Mouse (Mus musculus) MEL (cell line): ENCODE data around the gene Adcy10. TPM values are rescaled to one million over a fixed set of nuclear protein-coding genes. Genes with fewer than 3 reads are reported as not detected.

Source experiments
- DNase-seq: peaks from one replicate; pipeline ENCODE4 v3.0.0; 2011; ENCODE audit warnings: low read depth, low spot score
- H3K27ac ChIP-seq: 2 replicates; pipeline ENCODE4 v1.5.1; 2012; ENCODE audit warnings: low read depth, mild to moderate bottlenecking, control low read depth, low read length, moderate library complexity; ENCODE audit not compliant: control insufficient read depth
- H3K27me3 ChIP-seq, 2 experiments: fragments of 150-350 bp in 1 of 2; sonication (generic) in 1 of 2; 2 replicates each; pipeline ENCODE4 v1.6.1; 2012; ENCODE audit warnings: low read length in 2 of 2, mild to moderate bottlenecking in 2 of 2, improper control_type of control experiment in 1 of 2, moderate library complexity in 1 of 2; ENCODE audit not compliant: insufficient read depth in 2 of 2, control insufficient read depth in 1 of 2
- H3K36me3 ChIP-seq, 2 experiments: 2 replicates each; pipeline ENCODE4 v1.6.1; 2012 to 2014; ENCODE audit warnings: low read length in 2 of 2, improper control_type of control experiment in 1 of 2, inconsistent platforms in 1 of 2, mild to moderate bottlenecking in 1 of 2; ENCODE audit not compliant: insufficient read depth in 2 of 2, control insufficient read depth in 1 of 2
- H3K4me1 ChIP-seq, 2 experiments: fragments of 150-350 bp in 1 of 2; sonication (generic) in 1 of 2; 2 replicates each; pipeline ENCODE4 v1.6.1; 2012; ENCODE audit warnings: low read length in 2 of 2, improper control_type of control experiment in 1 of 2, mild to moderate bottlenecking in 1 of 2; ENCODE audit not compliant: insufficient read depth in 2 of 2, control insufficient read depth in 1 of 2
- H3K4me3 ChIP-seq, 2 experiments: fragments of 150-350 bp in 1 of 2; sonication (generic) in 1 of 2; 2 replicates each; pipeline ENCODE4 v1.5.1; 2012; ENCODE audit warnings: low read depth in 2 of 2, low read length in 2 of 2, mild to moderate bottlenecking in 2 of 2, moderate library complexity in 2 of 2, control low read depth in 1 of 2, improper control_type of control experiment in 1 of 2; ENCODE audit not compliant: control insufficient read depth in 1 of 2, insufficient read depth in 1 of 2
- H3K79me2 ChIP-seq: 2 replicates; pipeline ENCODE4 v1.6.1; 2012; ENCODE audit warnings: mild to moderate bottlenecking, low read length, moderate library complexity; ENCODE audit not compliant: control insufficient read depth, poor library complexity, insufficient read depth
- H3K9ac ChIP-seq: 2 replicates; pipeline ENCODE4 v1.6.1; 2012; ENCODE audit warnings: low read depth, mild to moderate bottlenecking, control low read depth, low read length, moderate library complexity; ENCODE audit not compliant: control insufficient read depth, poor library complexity, severe bottlenecking
- H3K9me3 ChIP-seq: fragments of 150-350 bp; sonication (generic); replicated peaks from 2 replicates; pipeline ENCODE4 v1.6.1; 2012; ENCODE audit warnings: mild to moderate bottlenecking, low read length, improper control_type of control experiment, moderate library complexity; ENCODE audit not compliant: insufficient read depth
- CHD1 ChIP-seq: IDR thresholded peaks from 2 replicates; pipeline ENCODE4 v1.6.1; 2012; ENCODE audit warnings: low read depth, mild to moderate bottlenecking, inconsistent platforms, low read length, improper control_type of control experiment
- E2F4 ChIP-seq: IDR thresholded peaks from 2 replicates; pipeline ENCODE4 v1.6.1; 2011; ENCODE audit warnings: low read depth, low read length, improper control_type of control experiment, borderline replicate concordance
- ELF1 ChIP-seq: IDR thresholded peaks from 2 replicates; pipeline ENCODE4 v1.6.1; 2014; ENCODE audit warnings: low read depth, mild to moderate bottlenecking, inconsistent platforms, low read length, improper control_type of control experiment, moderate library complexity
- EP300 ChIP-seq, 2 experiments: IDR thresholded peaks; 2 replicates each; pipeline ENCODE4 v1.6.1; 2011; ENCODE audit warnings: improper control_type of control experiment in 2 of 2, low read length in 2 of 2, low read depth in 1 of 2, mild to moderate bottlenecking in 1 of 2
- ETS1 ChIP-seq: IDR thresholded peaks from 2 replicates; pipeline ENCODE4 v1.6.1; 2012; ENCODE audit warnings: low read depth, mild to moderate bottlenecking, inconsistent platforms, low read length, improper control_type of control experiment, moderate library complexity
- GABPA ChIP-seq: IDR thresholded peaks from 2 replicates; pipeline ENCODE4 v1.6.1; 2012; ENCODE audit warnings: low read depth, mild to moderate bottlenecking, inconsistent platforms, low read length, improper control_type of control experiment, moderate library complexity
- GATA1 ChIP-seq: IDR thresholded peaks from 2 replicates; pipeline ENCODE4 v1.6.1; 2011; ENCODE audit warnings: low read depth, low read length, improper control_type of control experiment
- JUND ChIP-seq: IDR thresholded peaks from 2 replicates; pipeline ENCODE4 v1.6.1; 2011; ENCODE audit warnings: low read depth, mild to moderate bottlenecking, improper control_type of control experiment, low read length
- KAT2A ChIP-seq: conservative IDR thresholded peaks from 2 replicates; pipeline ENCODE4 v1.6.1; 2012; ENCODE audit warnings: low read depth, low read length, improper control_type of control experiment, inconsistent platforms
- MAFK ChIP-seq: IDR thresholded peaks from 2 replicates; pipeline ENCODE4 v1.6.1; 2011; ENCODE audit warnings: low read depth, mild to moderate bottlenecking, low read length, improper control_type of control experiment, borderline replicate concordance
- MAX ChIP-seq: IDR thresholded peaks from 2 replicates; pipeline ENCODE4 v1.6.1; 2011; ENCODE audit warnings: low read length, improper control_type of control experiment
- MAZ ChIP-seq: IDR thresholded peaks from 2 replicates; pipeline ENCODE4 v1.6.1; 2012; ENCODE audit warnings: low read depth, mild to moderate bottlenecking, inconsistent platforms, low read length, improper control_type of control experiment
- MXI1 ChIP-seq: IDR thresholded peaks from 2 replicates; pipeline ENCODE4 v1.6.1; 2011; ENCODE audit warnings: mild to moderate bottlenecking, low read depth, low read length, improper control_type of control experiment
- MYB ChIP-seq: IDR thresholded peaks from 2 replicates; pipeline ENCODE4 v1.6.1; 2011; ENCODE audit warnings: mild to moderate bottlenecking, low read depth, low read length, improper control_type of control experiment
- MYC ChIP-seq: IDR thresholded peaks from 2 replicates; pipeline ENCODE4 v1.6.1; 2011; ENCODE audit warnings: low read depth, mild to moderate bottlenecking, low read length, improper control_type of control experiment, moderate library complexity
- POLR2A ChIP-seq, 2 experiments: IDR thresholded peaks; 2 replicates each; pipeline ENCODE4 v1.6.1; 2011 to 2012; ENCODE audit warnings: low read length in 2 of 2, mild to moderate bottlenecking in 2 of 2, control low read depth in 1 of 2, improper control_type of control experiment in 1 of 2, low read depth in 1 of 2, moderate library complexity in 1 of 2; ENCODE audit not compliant: control insufficient read depth in 1 of 2, insufficient read depth in 1 of 2, poor library complexity in 1 of 2
- POLR2AphosphoS5 ChIP-seq: IDR thresholded peaks from 2 replicates; pipeline ENCODE4 v1.6.1; 2012; ENCODE audit warnings: low read depth, borderline replicate concordance, mild to moderate bottlenecking, inconsistent platforms, low read length, moderate library complexity, mixed read lengths
- RCOR1 ChIP-seq: IDR thresholded peaks from 2 replicates; pipeline ENCODE4 v1.6.1; 2012; ENCODE audit warnings: low read depth, mild to moderate bottlenecking, inconsistent platforms, low read length, improper control_type of control experiment
- SIN3A ChIP-seq: IDR thresholded peaks from 2 replicates; pipeline ENCODE4 v1.6.1; 2012; ENCODE audit warnings: low read length, improper control_type of control experiment, inconsistent platforms
- SMC3 ChIP-seq: IDR thresholded peaks from 2 replicates; pipeline ENCODE4 v1.6.1; 2011; ENCODE audit warnings: low read depth, low read length, improper control_type of control experiment
- TAL1 ChIP-seq: IDR thresholded peaks from 2 replicates; pipeline ENCODE4 v1.6.1; 2012; ENCODE audit warnings: mild to moderate bottlenecking, inconsistent platforms, low read length, moderate library complexity, mixed read lengths
- TBP ChIP-seq: IDR thresholded peaks from 2 replicates; pipeline ENCODE4 v1.8.0; 2011; ENCODE audit warnings: low read depth, low read length, improper control_type of control experiment
- TCF12 ChIP-seq: IDR thresholded peaks from 2 replicates; pipeline ENCODE4 v1.6.1; 2014; ENCODE audit warnings: low read depth, mild to moderate bottlenecking, inconsistent platforms, low read length, improper control_type of control experiment, moderate library complexity
- USF2 ChIP-seq, 2 experiments: IDR thresholded peaks; 2 replicates each; pipeline ENCODE4 v1.6.1; 2011 to 2012; ENCODE audit warnings: improper control_type of control experiment in 2 of 2, low read length in 2 of 2, borderline replicate concordance in 1 of 2, inconsistent platforms in 1 of 2, low read depth in 1 of 2, mild to moderate bottlenecking in 1 of 2; ENCODE audit not compliant: insufficient read depth in 1 of 2
- ZMIZ1 ChIP-seq: IDR thresholded peaks from 2 replicates; pipeline ENCODE4 v1.6.1; 2012; ENCODE audit warnings: low read depth, mild to moderate bottlenecking, inconsistent platforms, low read length, improper control_type of control experiment, moderate library complexity
- polyA plus RNA-seq, 2 experiments: library from polyadenylated mRNA; stranded (reverse) in 1 of 2; unstranded in 1 of 2; fragments of >175 nt in 1 of 2; fragments of >200 nt in 1 of 2; gene quantifications; 2 replicates each; pipeline versions ENCODE4 v1.2.1 to v1.2.4; 2012; ENCODE audit warnings: low replicate concordance in 2 of 2, low read depth in 1 of 2; ENCODE audit not compliant: insufficient read length in 2 of 2, insufficient read depth in 1 of 2, missing spikeins in 1 of 2
- total RNA-seq: library from RNA; depleted of rRNA; stranded (reverse); fragments of 300-350 nt; gene quantifications from 2 replicates; pipeline ENCODE4 v1.2.3, GENCODE M21; 2012

Adcy10 gene
- total and polyA plus RNA-seq, 3 experiments: not detected

GRCm38 (mm10) chr1:165614793-165615192 lies 129.8 kb downstream of the Adcy10 start:
- Histone ChIP-seq H3K36me3 (peaks cover 0 to 12% of the 10 kb centered on the region in 2 experiments; a peak in 2 of 4 replicates), H3K9me3 (no peaks in the 10 kb centered on the region), H3K4me1 (peaks cover 0 to 9% of the 10 kb centered on the region in 2 experiments; a peak in 2 of 4 replicates), H3K27me3 (no peaks in the 10 kb centered on the region), H3K27ac (peak overlapping the region; percentile 47), H3K79me2 (no peaks in the 10 kb centered on the region), H3K9ac (no peak overlapping the region), H3K4me3 (no peak overlapping the region)
- DNase-seq: peak; percentile 71
- TF ChIP-seq JUND: no peak
- TF ChIP-seq RCOR1: peak; percentile 62
- no peak for TF ChIP-seq E2F4
- TF ChIP-seq ELF1: peak; percentile 47; the same call in 1 of the 2 replicates
- TF ChIP-seq TAL1: peak; percentile 39; the same call in 1 of the 2 replicates
- peak; percentile 68 to 86 for TF ChIP-seq EP300 (IDR thresholded peaks at IDR 0.05; ENCODE audit: low read depth in 1 of 2, low read length in 2 of 2)
- 0 out of 2 replicates have a peak, but pooled peaks have one; percentile 21 for TF ChIP-seq ETS1
- peak; percentile 70 for TF ChIP-seq GATA1
- no peak for TF ChIP-seq MXI1
- peak; percentile 49 for TF ChIP-seq TCF12
- TF ChIP-seq SMC3: no peak
- peak; percentile 35; the same call in 1 of the 2 replicates for TF ChIP-seq SIN3A

- Histone ChIP-seq H3K9ac (no peak overlapping the region), H3K4me3 (no peak overlapping the region), H3K79me2 (no peaks in the 10 kb centered on the region), H3K4me1 (peaks cover 0 to 9% of the 10 kb centered on the region in 2 experiments; a peak in 2 of 4 replicates), H3K27ac (no peak overlapping the region), H3K9me3 (no peaks in the 10 kb centered on the region), H3K36me3 (peaks cover 0 to 12% of the 10 kb centered on the region in 2 experiments; a peak in 2 of 4 replicates), H3K27me3 (no peaks in the 10 kb centered on the region)
- TF ChIP-seq RCOR1 (no peak), MAFK (no peak), GABPA (no peak), CHD1 (no peak), KAT2A (no peak), MAZ (no peak), TBP (no peak), MYC (no peak), GATA1 (no peak), TCF12 (no peak), USF2 (IDR thresholded peaks at IDR 0.05; ENCODE audit: borderline replicate concordance in 1 of 2, insufficient read depth in 1 of 2, low read depth in 1 of 2, low read length in 2 of 2) (no peak), POLR2AphosphoS5 (no peak), EP300 (IDR thresholded peaks at IDR 0.05; ENCODE audit: low read depth in 1 of 2, low read length in 2 of 2) (no peak), MYB (no peak), JUND (no peak), POLR2A (IDR thresholded peaks at IDR 0.05; ENCODE audit: control insufficient read depth in 1 of 2, insufficient read depth in 1 of 2, low read depth in 1 of 2, low read length in 2 of 2, poor library complexity in 1 of 2) (no peak), ZMIZ1 (no peak), MAX (no peak)
- DNase-seq: no peak
Measured at GRCm38 (mm10) chr1:165616652-165617051, 131.7 kb downstream of the Adcy10 start.
